Mouse (Mus musculus) WW6 (cell line): Measurements from ENCODE around the gene Xrcc5.

ENCODE experiments used
- DNase-seq: peaks from one replicate; pipeline ENCODE4 v3.0.0-alpha.2; 2013; ENCODE audit warnings: low read depth, low spot score

Gene Xrcc5

DNA sequence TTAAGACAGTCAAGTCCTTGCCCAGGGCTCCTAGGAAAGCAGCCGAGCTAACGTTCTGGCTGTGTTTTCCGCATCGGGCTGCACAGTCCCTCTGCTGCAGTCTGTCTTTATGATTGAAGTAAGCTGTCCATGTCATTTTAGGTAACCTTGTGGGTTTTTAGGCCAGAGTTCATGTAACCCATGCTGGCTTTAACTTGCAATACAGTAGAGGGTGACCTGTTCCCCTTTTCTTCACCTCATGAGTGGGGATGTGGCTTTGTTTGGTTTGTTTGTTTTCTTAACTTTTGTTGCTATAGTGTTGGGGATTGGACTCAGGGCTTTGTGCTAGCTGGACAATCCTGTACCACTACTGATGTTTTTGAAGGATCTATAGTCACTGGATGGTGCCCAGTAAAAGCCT lies 83.2 kb downstream of the Xrcc5 start:
- no peak for DNase-seq

DNA sequence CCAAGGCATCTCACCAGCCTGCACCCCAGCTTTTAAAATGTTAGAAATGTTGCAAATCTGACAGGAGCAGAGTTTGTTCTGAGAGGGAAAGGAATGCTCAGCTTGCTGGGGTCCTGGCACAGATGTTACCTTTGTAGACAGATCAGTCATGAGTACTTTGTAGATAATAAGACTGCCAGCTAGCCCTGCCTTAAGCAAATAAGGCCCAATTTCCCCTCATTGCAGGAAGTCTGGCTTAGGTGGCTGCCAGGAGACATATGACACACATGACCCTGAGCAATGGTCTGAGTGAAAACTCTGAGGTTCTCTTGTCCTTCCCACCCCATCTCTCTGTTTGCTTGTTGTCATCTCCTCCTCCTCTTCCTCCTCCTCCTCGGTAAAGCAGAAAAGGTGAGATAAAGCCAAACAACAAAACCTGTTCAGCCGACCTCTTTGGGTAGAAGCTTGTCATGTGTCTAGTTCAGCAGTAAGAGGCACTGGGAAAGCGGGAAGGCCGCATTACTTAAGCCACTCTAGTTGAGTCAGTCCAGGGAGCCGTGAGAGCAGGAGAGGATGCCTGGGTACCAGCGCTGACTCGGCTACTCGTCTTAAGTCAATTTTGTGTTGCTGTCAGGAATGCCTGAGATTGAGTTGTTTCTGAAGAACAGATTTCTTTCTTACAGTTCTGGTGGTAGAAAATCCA lies 92.6 kb downstream of the Xrcc5 start:
- no peak for DNase-seq

DNA sequence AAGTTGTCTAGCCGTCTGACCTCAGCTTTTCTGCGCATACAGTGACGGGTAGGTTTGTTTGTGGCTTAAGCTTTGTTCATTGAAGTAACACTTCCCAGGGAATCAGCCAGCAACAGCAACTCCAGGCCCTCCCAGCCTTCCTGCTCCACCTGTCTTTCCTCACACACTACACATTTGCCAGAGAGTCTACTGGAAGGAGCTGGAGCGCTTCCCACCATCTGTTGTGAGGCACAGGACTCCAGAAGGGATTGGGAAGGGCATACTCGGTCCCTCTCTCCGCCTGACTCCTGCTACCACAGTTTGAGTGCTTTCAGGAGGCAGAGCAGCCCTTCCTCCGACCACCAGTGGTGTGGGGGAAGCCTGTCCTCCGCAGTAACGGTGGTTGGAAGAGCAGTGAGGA lies 93.4 kb downstream of the Xrcc5 start:
- no peak for DNase-seq

- DNase-seq, result no peak
Observed at GRCm38 (mm10) chr1:72401331-72402069, 94.3 kb downstream of the Xrcc5 start.

DNA sequence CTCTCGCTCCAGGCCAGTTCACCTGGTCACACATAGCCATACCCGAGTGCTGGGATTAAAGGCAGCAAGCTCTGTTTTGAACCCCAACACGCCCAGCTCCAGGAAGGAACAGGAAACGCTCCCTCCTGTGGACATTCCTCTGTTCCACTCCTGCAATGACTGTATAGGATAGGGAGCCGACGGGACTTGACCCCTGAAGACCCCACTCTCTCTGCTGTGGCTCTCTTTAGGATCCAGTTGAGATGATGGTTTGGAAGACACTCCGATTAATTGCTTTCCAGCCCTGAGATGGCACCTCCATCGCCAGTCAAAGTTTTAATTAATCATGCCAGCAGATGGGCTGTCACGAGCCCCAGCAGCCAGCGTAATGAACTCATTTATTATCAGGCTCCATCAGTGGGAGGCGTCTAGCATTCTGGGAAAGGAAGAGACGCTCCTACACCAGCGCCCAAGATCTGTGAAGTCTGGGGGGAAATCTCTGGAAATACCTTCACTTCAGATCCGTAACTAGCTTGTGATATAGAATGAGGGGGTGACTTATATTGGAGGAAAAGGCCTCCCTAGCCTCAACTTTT lies 99.4 kb downstream of the Xrcc5 start:
- DNase-seq, result no peak

DNA sequence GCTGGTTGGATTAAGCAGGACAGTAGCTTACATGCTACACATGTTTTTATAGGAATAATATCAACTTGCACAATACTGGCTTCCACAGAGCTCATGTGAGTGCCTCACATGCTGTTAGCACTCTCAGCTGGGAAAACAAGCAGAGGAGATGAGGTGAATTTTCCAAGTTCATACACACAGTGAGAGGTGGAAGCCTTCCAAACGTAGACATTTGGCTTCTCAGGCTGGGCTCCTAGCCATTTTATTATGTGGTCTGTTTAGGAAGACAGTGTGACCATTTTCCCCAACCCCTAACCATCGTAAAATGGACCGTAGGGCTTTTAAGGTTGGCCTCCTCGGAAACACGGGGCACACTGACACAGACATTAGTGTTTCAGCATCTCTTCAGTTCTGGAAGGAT lies 102.7 kb downstream of the Xrcc5 start:
- no peak for DNase-seq

DNA sequence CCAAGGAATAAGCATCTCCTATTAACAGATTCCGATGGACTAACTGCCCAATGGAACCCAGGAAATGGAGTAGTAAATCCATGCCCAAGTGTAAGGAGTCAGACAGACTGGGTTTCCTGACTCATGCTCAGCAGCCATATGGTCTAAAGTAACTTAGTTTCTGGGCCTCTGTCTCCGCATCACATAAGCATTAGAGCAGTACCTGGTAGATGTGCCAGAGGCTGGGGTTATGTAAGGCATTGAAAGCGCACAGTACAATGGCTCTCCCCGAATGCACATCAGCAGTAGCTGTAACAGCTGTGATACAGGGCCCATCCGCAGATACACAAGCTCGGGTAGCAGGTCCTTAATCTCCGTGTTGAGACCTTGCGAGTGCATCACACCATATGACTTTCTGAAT lies 103.9 kb downstream of the Xrcc5 start:
- DNase-seq, result no peak

DNA sequence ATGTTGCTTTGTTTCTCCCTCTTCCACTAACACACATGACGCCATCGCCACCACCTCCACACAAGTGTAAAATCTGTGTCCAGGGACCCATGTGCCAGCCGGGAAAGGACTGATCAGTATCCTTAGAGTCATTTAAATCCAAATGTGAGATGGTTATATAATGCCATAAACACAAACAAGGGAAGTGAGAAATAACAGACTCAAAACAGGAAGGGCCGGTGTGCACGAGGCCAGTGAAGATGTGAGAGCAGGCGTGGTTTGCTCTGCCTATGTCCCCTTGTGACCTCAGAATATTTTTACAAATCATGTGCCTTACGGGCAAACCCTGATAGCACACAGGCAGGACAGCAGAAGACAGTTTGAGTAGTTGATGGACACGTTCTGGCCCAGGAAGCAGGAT lies 106.0 kb downstream of the Xrcc5 start:
- DNase-seq, result no peak

DNA sequence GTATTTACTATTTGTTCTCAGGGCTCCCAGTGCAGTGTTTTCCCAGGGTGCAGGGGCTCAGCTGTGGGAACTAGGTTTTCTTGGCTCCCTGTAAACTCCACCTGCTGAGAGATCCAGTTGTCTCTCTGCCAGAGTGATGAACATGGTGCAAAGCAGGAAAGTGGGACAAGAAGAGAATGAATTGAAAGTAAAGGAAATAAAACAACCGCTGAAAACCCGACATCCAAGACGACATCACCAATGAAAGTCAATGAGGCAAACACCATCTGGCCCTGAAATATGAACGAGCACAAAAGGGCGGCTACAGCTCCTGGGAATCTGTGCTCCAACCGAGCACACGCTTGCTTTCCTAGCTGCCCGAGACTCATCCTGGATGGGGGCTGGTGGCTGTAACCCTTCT lies 106.9 kb downstream of the Xrcc5 start:
- no peak for DNase-seq

- no peak for DNase-seq
Observed at GRCm38 (mm10) chr1:72414561-72415253, 107.5 kb downstream of the Xrcc5 start.

GRCm38 (mm10) chr1:72418744-72419655 lies 111.8 kb downstream of the Xrcc5 start:
- DNase-seq, result no peak

DNA sequence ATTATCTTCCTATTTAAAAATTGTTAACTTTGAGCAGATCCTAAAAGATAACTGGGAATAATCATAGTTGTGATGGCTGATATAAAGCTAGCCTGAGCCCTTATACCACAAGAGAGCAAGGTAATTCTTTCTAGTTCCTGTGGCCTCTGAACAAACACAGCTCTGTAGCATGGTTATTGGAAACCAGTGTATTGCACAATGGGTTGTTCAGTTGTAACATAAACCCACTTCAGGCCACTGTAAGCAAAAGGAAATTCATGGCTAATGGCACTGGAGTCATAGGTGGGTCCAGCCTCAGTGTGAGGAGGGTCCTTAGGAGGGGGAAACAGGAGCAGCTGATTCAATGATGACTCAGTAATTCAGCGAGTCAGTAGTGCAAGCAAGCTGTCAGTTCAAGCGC lies 113.0 kb downstream of the Xrcc5 start:
- no peak for DNase-seq

DNA sequence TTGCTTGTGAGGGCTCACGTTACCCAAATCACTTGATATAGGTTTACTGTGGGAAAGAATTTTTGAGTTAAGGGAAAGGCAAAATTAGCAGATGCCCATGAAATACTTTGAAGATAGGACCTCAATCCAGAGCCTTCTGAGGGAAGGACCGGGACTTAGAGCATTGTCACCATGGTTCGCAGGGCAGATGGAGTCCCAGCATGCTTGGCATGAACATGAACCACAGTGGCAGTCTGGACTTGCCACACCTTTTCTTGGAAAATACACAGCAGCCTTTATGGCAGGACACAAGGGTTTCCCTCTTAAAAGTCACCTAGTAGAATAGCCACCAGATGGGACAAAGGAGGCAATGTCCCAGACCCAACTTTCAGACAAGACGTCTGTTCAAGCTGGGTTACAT lies 114.9 kb downstream of the Xrcc5 start:
- DNase-seq, result no peak

DNA sequence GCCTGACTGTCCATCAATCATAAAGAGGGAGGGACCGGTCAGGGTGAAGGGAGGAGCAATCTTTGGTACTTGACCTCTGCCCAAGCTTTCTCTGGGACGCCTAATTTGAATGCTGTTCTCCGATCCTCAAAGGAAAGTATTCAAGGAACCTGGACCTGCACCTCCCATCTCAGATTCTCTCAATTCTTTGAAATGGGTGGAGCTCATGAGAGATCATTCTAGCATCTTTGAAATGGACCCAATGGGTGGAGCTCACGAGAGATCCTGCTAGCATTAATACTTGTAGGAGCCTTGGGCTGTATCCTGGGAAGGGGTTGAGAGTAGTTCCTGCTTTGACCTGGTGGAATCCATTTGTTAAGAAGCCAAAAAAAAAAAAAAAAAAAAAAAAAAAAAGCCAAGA lies 119.2 kb downstream of the Xrcc5 start:
- no peak for DNase-seq

DNA sequence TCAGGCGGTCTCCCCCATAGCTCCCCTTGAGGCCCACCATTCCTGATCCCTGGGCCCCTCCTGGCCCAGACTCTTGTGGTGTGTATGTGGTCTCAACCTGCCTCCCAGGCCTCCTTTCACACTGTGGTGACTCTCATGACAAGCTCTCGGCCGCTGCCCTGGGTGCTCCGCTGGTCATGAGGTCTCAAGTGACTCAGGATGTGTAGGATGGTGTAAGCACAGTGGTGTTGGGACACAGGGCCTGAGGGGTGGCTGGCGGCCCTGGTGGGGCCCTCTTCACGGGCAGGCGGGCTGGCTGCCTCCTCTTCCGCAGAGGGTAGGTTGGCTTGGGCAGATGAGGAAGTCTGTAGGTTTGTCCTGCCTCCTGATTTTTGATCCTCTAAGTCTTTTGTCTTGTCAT lies 121.3 kb downstream of the Xrcc5 start:
- peak; percentile 5 for DNase-seq

GRCm38 (mm10) chr1:72429107-72429807 lies 122.0 kb downstream of the Xrcc5 start:
- no peak for DNase-seq

GRCm38 (mm10) chr1:72432579-72432978 lies 125.4 kb downstream of the Xrcc5 start:
- DNase-seq, result no peak

DNA sequence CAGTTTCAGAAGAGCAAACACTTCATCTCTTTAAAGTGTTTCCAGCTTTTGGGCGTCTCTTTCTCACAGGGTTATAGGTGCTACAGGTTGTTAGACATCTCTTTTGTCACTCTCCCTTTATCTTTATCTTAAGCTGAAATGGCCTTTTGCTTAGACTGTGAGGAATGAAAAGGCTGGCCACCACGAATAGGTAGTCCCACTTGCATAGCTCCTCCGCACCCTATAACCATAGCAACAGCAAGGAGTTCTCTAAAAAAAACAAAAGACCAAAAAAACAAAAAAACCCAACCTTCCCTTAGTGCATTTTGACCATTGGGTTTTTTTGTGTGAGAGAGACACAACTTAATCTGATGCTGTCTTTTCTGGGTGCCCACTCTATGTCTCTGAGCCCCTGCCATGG lies 127.3 kb downstream of the Xrcc5 start:
- DNase-seq, result no peak

DNA sequence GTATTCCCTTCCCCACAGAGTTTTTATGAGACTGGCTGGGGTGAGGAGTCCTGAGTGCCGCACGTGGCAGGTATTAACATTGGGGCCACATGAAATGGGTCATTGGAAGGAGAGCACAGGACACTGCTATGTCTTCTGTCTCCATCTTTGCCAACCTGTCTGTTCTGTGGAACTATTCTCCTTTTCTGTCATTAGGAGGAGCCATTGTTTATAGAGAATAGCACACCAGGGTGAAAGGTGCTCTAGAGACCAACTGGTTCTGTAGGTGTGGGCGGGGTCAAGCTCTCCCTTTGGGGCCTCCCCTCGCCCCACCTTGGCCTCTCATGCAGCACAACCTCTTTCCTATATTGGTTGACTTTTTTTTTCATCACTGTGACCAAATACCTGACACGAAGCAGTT lies 129.7 kb downstream of the Xrcc5 start:
- DNase-seq, result no peak

DNA sequence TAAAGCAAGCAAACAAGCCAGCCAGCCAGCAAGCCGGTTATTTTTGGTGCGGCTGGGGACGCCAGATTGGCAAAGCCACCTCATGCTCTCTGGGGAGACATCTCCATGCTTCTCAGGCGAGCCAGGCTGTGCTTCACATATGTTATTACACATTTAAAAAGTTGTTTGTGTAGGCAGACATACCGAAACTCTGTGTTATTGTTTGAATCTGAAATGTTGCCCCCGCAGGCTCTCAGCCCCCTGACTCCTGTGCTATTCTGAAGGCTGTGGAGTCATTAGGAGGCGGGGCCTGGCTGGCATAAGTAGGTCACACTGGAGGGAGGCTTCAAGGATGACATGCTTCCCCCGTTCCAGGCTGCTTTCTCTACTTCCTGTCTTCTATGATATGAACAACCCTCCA lies 131.9 kb downstream of the Xrcc5 start:
- DNase-seq, result no peak

GRCm38 (mm10) chr1:72442747-72443146 lies 135.5 kb downstream of the Xrcc5 start:
- no peak for DNase-seq
